23 mouse cellular contexts compared by ENCODE assay signal in genomic region chr10:8928261-8928660, GRCm38 (mm10). TPM values are rescaled to one million over a fixed set of nuclear protein-coding genes. Genes with fewer than 3 reads are reported as not detected.
DNase-seq lines count a peak whose midpoint lies in the region; ATAC-seq and TF ChIP-seq lines count a peak whose summit lies in the region.
"Had no signal": no experiment of that assay in that cellular context is flagged by ENCODE, and none has a peak within 500 bp of the region (broad histone marks: within the 10 kb centered on the region; RNA-seq: fewer than 3 reads in every experiment).

No protein-coding gene starts in this region.

- no peak for TF ChIP-seq CTCF in liver, adult 2 months (IDR thresholded peaks at IDR 0.05; ENCODE audit: low read depth, low read length)
- no peak for TF ChIP-seq CTCF in midbrain, postnatal 0 days (IDR thresholded peaks at IDR 0.05)

- no peaks in the 10 kb centered on the region for H3K79me2 ChIP-seq in liver, adult 2 months (ENCODE audit: control insufficient read depth, insufficient read depth, low read length)

- no peak overlapping the region for H3K4me3 ChIP-seq in forebrain, embryonic 13.5 days
- no peak overlapping the region for H3K4me3 ChIP-seq in forebrain, embryonic 16.5 days (replicated peaks; ENCODE audit: low read length)
- no peak overlapping the region for H3K4me3 ChIP-seq in liver, adult 2 months (ENCODE audit: insufficient read depth, low read depth, low read length)
- no peak overlapping the region for H3K4me3 ChIP-seq in midbrain, embryonic 15.5 days
- H3K4me3 ChIP-seq in midbrain, postnatal 0 days (ENCODE audit: low read depth, low read length) = no peak overlapping the region
- H3K4me3 ChIP-seq: limb, embryonic 13.5 days; neural tube, embryonic 12.5 days had no signal

- no peaks in the 10 kb centered on the region for H3K9me3 ChIP-seq in forebrain, embryonic 13.5 days (replicated peaks)
- H3K9me3 ChIP-seq in forebrain, embryonic 16.5 days (ENCODE audit: control insufficient read depth, low read length) = no peaks in the 10 kb centered on the region
- H3K9me3 ChIP-seq in midbrain, embryonic 15.5 days = no peaks in the 10 kb centered on the region
- H3K9me3 ChIP-seq in midbrain, postnatal 0 days (ENCODE audit: low read length) = no peaks in the 10 kb centered on the region
- H3K9me3 ChIP-seq: limb, embryonic 13.5 days; neural tube, embryonic 12.5 days had no signal

- no peak overlapping the region for H3K4me2 ChIP-seq in forebrain, embryonic 13.5 days
- no peak overlapping the region for H3K4me2 ChIP-seq in forebrain, embryonic 16.5 days (ENCODE audit: low read length)
- H3K4me2 ChIP-seq in midbrain, embryonic 15.5 days = no peak overlapping the region
- no peak overlapping the region for H3K4me2 ChIP-seq in midbrain, postnatal 0 days (ENCODE audit: low read depth, low read length, poor library complexity, severe bottlenecking)
- H3K4me2 ChIP-seq: heart, embryonic 11.5 days; limb, embryonic 13.5 days; neural tube, embryonic 12.5 days had no signal

- no peaks in the 10 kb centered on the region for H3K36me3 ChIP-seq in forebrain, embryonic 13.5 days (ENCODE audit: poor library complexity, severe bottlenecking)
- H3K36me3 ChIP-seq in forebrain, embryonic 16.5 days (ENCODE audit: control insufficient read depth, insufficient read depth) = no peaks in the 10 kb centered on the region
- no peaks in the 10 kb centered on the region for H3K36me3 ChIP-seq in liver, adult 2 months (ENCODE audit: control insufficient read depth, insufficient read depth, low read length)
- no peaks in the 10 kb centered on the region for H3K36me3 ChIP-seq in midbrain, embryonic 15.5 days (replicated peaks)
- no peaks in the 10 kb centered on the region for H3K36me3 ChIP-seq in midbrain, postnatal 0 days (ENCODE audit: insufficient read depth, low read length)
- H3K36me3 ChIP-seq: limb, embryonic 13.5 days; neural tube, embryonic 12.5 days had no signal

- DNase-seq in liver, adult 2 months (ENCODE audit: extremely low read depth, low read depth, low spot score) = peak; percentile 71
- no peak for DNase-seq in liver
- DNase-seq in midbrain, postnatal 0 days (ENCODE audit: low spot score) = no peak
- DNase-seq in gastrocnemius, postnatal 25 days = no peak
- DNase-seq: cerebellum, adult 18-20 months; gastrocnemius, postnatal 10 days; heart, adult 11 months; kidney, adult 18-20 months; lung, postnatal 14 days; retina, postnatal 1 day; right cerebral cortex, postnatal 25 days; spleen, adult 18-20 months had no signal

- peak overlapping the region; percentile 7; the same call in 1 of the 2 replicates for H3K27ac ChIP-seq in forebrain, embryonic 13.5 days
- no peak overlapping the region for H3K27ac ChIP-seq in forebrain, embryonic 16.5 days (ENCODE audit: low read length)
- no peak overlapping the region for H3K27ac ChIP-seq in liver, adult 2 months (replicated peaks; ENCODE audit: insufficient read depth, low read depth, low read length)
- H3K27ac ChIP-seq in midbrain, embryonic 15.5 days = peak overlapping the region; percentile 20; the same call in 1 of the 2 replicates
- no peak overlapping the region for H3K27ac ChIP-seq in midbrain, postnatal 0 days (ENCODE audit: low read depth, low read length)
- H3K27ac ChIP-seq: kidney, postnatal 0 days; limb, embryonic 13.5 days; liver, embryonic 14.5 days; neural tube, embryonic 12.5 days had no signal

- H3K9ac ChIP-seq in forebrain, embryonic 13.5 days = no peak overlapping the region
- no peak overlapping the region for H3K9ac ChIP-seq in forebrain, embryonic 16.5 days (replicated peaks; ENCODE audit: low read depth, low read length)
- H3K9ac ChIP-seq in liver, adult 2 months (ENCODE audit: low read depth, low read length) = no peak overlapping the region
- H3K9ac ChIP-seq in midbrain, embryonic 15.5 days = no peak overlapping the region
- no peak overlapping the region for H3K9ac ChIP-seq in midbrain, postnatal 0 days (replicated peaks; ENCODE audit: low read length, poor library complexity, severe bottlenecking)
- H3K9ac ChIP-seq: limb, embryonic 13.5 days; liver, embryonic 14.5 days; neural tube, embryonic 12.5 days had no signal

- peaks cover 11% of the 10 kb centered on the region for H3K4me1 ChIP-seq in forebrain, embryonic 13.5 days
- H3K4me1 ChIP-seq in forebrain, embryonic 16.5 days (replicated peaks; ENCODE audit: control insufficient read depth, insufficient read depth, low read length) = peaks cover 8% of the 10 kb centered on the region; the same call in 1 of the 2 replicates
- peaks cover 17% of the 10 kb centered on the region for H3K4me1 ChIP-seq in liver, adult 2 months (ENCODE audit: control insufficient read depth, insufficient read depth, low read length)
- peaks cover 4% of the 10 kb centered on the region; the same call in 1 of the 2 replicates for H3K4me1 ChIP-seq in midbrain, embryonic 15.5 days
- no peaks in the 10 kb centered on the region for H3K4me1 ChIP-seq in midbrain, postnatal 0 days (ENCODE audit: insufficient read depth, low read length)
- H3K4me1 ChIP-seq: neural tube, embryonic 12.5 days had no signal

- no peak for TF ChIP-seq POLR2A in liver, adult 2 months (IDR thresholded peaks at IDR 0.05; ENCODE audit: extremely low read depth, insufficient read depth, low read length)

- 0 out of 2 replicates have a peak, but pooled peaks cover 7% of the 10 kb centered on the region for H3K27me3 ChIP-seq in forebrain, embryonic 13.5 days
- H3K27me3 ChIP-seq in forebrain, embryonic 16.5 days (replicated peaks; ENCODE audit: control insufficient read depth, insufficient read depth, low read length) = peaks cover 3% of the 10 kb centered on the region
- H3K27me3 ChIP-seq in liver, adult 2 months (ENCODE audit: control insufficient read depth, insufficient read depth, low read length) = no peaks in the 10 kb centered on the region
- H3K27me3 ChIP-seq in midbrain, embryonic 15.5 days (replicated peaks) = no peaks in the 10 kb centered on the region
- no peaks in the 10 kb centered on the region for H3K27me3 ChIP-seq in midbrain, postnatal 0 days (ENCODE audit: insufficient read depth, low read length)
- H3K27me3 ChIP-seq: limb, embryonic 13.5 days; neural tube, embryonic 12.5 days had no signal

- no peak for ATAC-seq in forebrain, embryonic 13.5 days
- ATAC-seq in forebrain, embryonic 16.5 days = no peak
- no peak for ATAC-seq in midbrain, embryonic 15.5 days (replicated peaks)
- no peak for ATAC-seq in midbrain, postnatal 0 days (ENCODE audit: low FRiP score)
- ATAC-seq: activated CD4-positive, CD25-positive, alpha-beta regulatory T cell, adult 4 months; inflammation-experienced regulatory T-cells, adult 6 months had no signal

RNA-seq across cellular contexts. Expression of gene Sash1, which starts 42.4 kb away (rescaled TPM):
- 2.5 and 3.3 TPM in 2 replicates for polyA plus RNA-seq in forebrain, embryonic 13.5 days (2015; fragmentation: Nextera tagmentation; extraction: Ambion mirVana)
- polyA plus RNA-seq in forebrain, embryonic 16.5 days (2015; fragmentation: Nextera tagmentation; extraction: Ambion mirVana) = 1.3 TPM in 2 replicates
- 21.1 and 27.3 TPM in 2 replicates for total RNA-seq in liver, adult 2 months (2014; rRNA removed)
- polyA plus RNA-seq in liver, adult 2 months (2012; rRNA removed) = 6.9 and 9.6 TPM in 2 replicates
- 3.1 and 3.3 TPM in 2 replicates for polyA plus RNA-seq in midbrain, embryonic 15.5 days (2015; fragmentation: Nextera tagmentation; extraction: Ambion mirVana)
- total RNA-seq in midbrain, postnatal 0 days (2014; rRNA removed) = 47.4 and 64.1 TPM in 2 replicates
- 4.0 and 5.0 TPM in 2 replicates for polyA plus RNA-seq in midbrain, postnatal 0 days (2015; fragmentation: Nextera tagmentation; extraction: Ambion mirVana)
- total RNA-seq in gastrocnemius, postnatal 25 days (2021) = 10 to 100 TPM; 13.4 to 16.9 TPM
- total RNA-seq: MEL had no signal

Comparison
In these comparisons a context has a peak if more than half of its experiments do, and no peak if none do; other contexts are left out.
1. H3K27ac ChIP-seq: peak in forebrain, embryonic 13.5 days (single experiment) and midbrain, embryonic 15.5 days (single experiment); none in forebrain, embryonic 16.5 days (single experiment), liver, adult 2 months (single experiment) and midbrain, postnatal 0 days (single experiment).